Mouse (Mus musculus) gastrocnemius, adult 8-10 months (tissue): Measurements from ENCODE around the gene Cyfip1. TPM values are rescaled to one million over a fixed set of nuclear protein-coding genes. Genes with fewer than 3 reads are reported as not detected.
"Not testable (repeated sequence)": the region's sequence is repeated elsewhere in the genome, so short reads cannot be mapped to it uniquely, and the experiment has no call there.

Experiments
- DNase-seq, 2 experiments: peaks; one replicate each; pipeline ENCODE4 v3.0.0; 2022; ENCODE audit warnings: low spot score in 2 of 2
- total RNA-seq, 4 experiments: library from RNA; stranded (reverse); gene quantifications; 2 replicates each; pipeline ENCODE4 v1.2.4; 2022

The Cyfip1 gene
- total RNA-seq, 4 experiments from 2014 or later, result 16.8 to 18.0 (median 17.4) TPM

- no peak for DNase-seq
These were observed 19.6 kb downstream of the Cyfip1 start for GRCm38 (mm10) chr7:55861175-55861574.

- DNase-seq, result no peak
These were observed 23.5 kb downstream of the Cyfip1 start for GRCm38 (mm10) chr7:55865044-55865443.

- no peak for DNase-seq
These were observed 24.3 kb downstream of the Cyfip1 start for GRCm38 (mm10) chr7:55865750-55866416.

GRCm38 (mm10) chr7:55868247-55868646 is 26.7 kb downstream of the Cyfip1 start:
- no peak for DNase-seq

GRCm38 (mm10) chr7:55869220-55869619 is 27.7 kb downstream of the Cyfip1 start:
- DNase-seq, result no peak

GRCm38 (mm10) chr7:55870340-55871020 is 28.9 kb downstream of the Cyfip1 start:
- DNase-seq, result no peak

GRCm38 (mm10) chr7:55871476-55871875 is 29.9 kb downstream of the Cyfip1 start:
- DNase-seq, result no peak

- no peak for DNase-seq
These were observed 33.2 kb downstream of the Cyfip1 start for GRCm38 (mm10) chr7:55874703-55875102.

GRCm38 (mm10) chr7:55877721-55878120 is 36.2 kb downstream of the Cyfip1 start:
- peak; percentile 22 to 48 for DNase-seq

GRCm38 (mm10) chr7:55880882-55881281 is 39.3 kb downstream of the Cyfip1 start:
- DNase-seq, result no peak

GRCm38 (mm10) chr7:55888603-55889002 is 47.1 kb downstream of the Cyfip1 start:
- no peak for DNase-seq

GRCm38 (mm10) chr7:55889996-55890395 is 48.5 kb downstream of the Cyfip1 start:
- no peak for DNase-seq

- no peak for DNase-seq
These were observed 49.2 kb downstream of the Cyfip1 start for GRCm38 (mm10) chr7:55890731-55891130.

- no peak for DNase-seq
These were observed 50.3 kb downstream of the Cyfip1 start for GRCm38 (mm10) chr7:55891797-55892196.

GRCm38 (mm10) chr7:55903766-55904165 is 62.2 kb downstream of the Cyfip1 start:
- no peak for DNase-seq

GRCm38 (mm10) chr7:55905449-55905848 is 63.9 kb downstream of the Cyfip1 start:
- DNase-seq, result no peak

GRCm38 (mm10) chr7:55909519-55909918 is 68.0 kb downstream of the Cyfip1 start:
- no peak for DNase-seq

GRCm38 (mm10) chr7:55910356-55910755 is 68.8 kb downstream of the Cyfip1 start:
- no peak for DNase-seq

- DNase-seq, result no peak
These were observed 69.8 kb downstream of the Cyfip1 start for GRCm38 (mm10) chr7:55911371-55911770.

- DNase-seq, result no peak
These were observed 70.6 kb downstream of the Cyfip1 start for GRCm38 (mm10) chr7:55912118-55912517.

GRCm38 (mm10) chr7:55918365-55918764 is 76.8 kb downstream of the Cyfip1 start:
- not testable (repeated sequence) for DNase-seq

- no peak for DNase-seq
These were observed 85.7 kb downstream of the Cyfip1 start for GRCm38 (mm10) chr7:55927262-55927661.

GRCm38 (mm10) chr7:55928649-55929048 is 87.1 kb downstream of the Cyfip1 start:
- DNase-seq, result no peak
